Comparison of ENCODE assay signal across 18 mouse cellular contexts in the genomic region with DNA sequence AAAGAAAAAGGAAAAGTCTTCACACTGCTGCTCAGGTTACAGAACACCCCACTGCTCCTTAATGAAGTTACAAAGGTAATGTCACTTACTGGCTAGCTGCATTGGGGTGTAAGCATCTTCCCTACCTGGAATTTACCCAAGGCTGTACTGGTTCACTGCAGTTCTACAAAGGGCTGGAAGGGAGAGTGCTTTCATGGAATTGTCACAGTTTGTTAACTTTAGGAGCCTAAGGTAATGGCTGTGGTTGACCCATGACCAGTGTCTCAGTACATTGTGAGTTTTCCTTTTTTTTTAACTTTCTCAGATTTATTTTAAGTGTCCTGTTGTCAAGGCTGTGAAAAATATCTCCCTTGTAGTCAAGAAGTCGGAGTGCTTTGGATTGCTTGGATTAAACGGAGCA.
"Had no signal": no experiment of that assay in that cellular context is flagged by ENCODE, and none has a peak within 500 bp of the region (broad histone marks: within the 10 kb centered on the region; RNA-seq: fewer than 3 reads in every experiment).

No protein-coding gene starts in this region.

- ATAC-seq: hindbrain, embryonic 16.5 days; intestine, embryonic 15.5 days; midbrain, embryonic 13.5 days; midbrain, embryonic 16.5 days had no signal

- H3K4me3 ChIP-seq: intestine, embryonic 15.5 days; layer of hippocampus, adult 2 months; left cerebral cortex, adult 2 months; liver, embryonic 13.5 days; midbrain, embryonic 13.5 days; myocyte; neural tube, embryonic 13.5 days; stomach, embryonic 15.5 days had no signal

- H3K36me3 ChIP-seq: intestine, embryonic 15.5 days; liver, embryonic 13.5 days; midbrain, embryonic 13.5 days; neural tube, embryonic 13.5 days; stomach, embryonic 15.5 days had no signal

- H3K4me2 ChIP-seq: intestine, embryonic 15.5 days; liver, embryonic 13.5 days; midbrain, embryonic 13.5 days; neural tube, embryonic 13.5 days; stomach, embryonic 15.5 days had no signal

- H3K27me3 ChIP-seq: intestine, embryonic 15.5 days; liver, embryonic 13.5 days; midbrain, embryonic 13.5 days; neural tube, embryonic 13.5 days; stomach, embryonic 15.5 days had no signal

- H3K4me1 ChIP-seq: intestine, embryonic 15.5 days; liver, embryonic 13.5 days; midbrain, embryonic 13.5 days; neural tube, embryonic 13.5 days; stomach, embryonic 15.5 days had no signal

- H3K9ac ChIP-seq: intestine, embryonic 15.5 days; liver, embryonic 13.5 days; midbrain, embryonic 13.5 days; neural tube, embryonic 13.5 days; stomach, embryonic 15.5 days had no signal

- H3K9me3 ChIP-seq: intestine, embryonic 15.5 days; liver, embryonic 13.5 days; midbrain, embryonic 13.5 days; neural tube, embryonic 13.5 days; stomach, embryonic 15.5 days had no signal

- H3K27ac ChIP-seq: intestine, embryonic 15.5 days; layer of hippocampus, adult 2 months; left cerebral cortex, adult 2 months; liver, embryonic 13.5 days; macrophage; midbrain, embryonic 13.5 days; neural tube, embryonic 13.5 days; stomach, embryonic 15.5 days had no signal

- DNase-seq: layer of hippocampus, postnatal 36 days; liver, embryonic 13.5 days; lung, adult 2 months; lung, postnatal 14 days; retina, postnatal 1 day; right cerebral cortex, postnatal 25 days; spleen, adult 18-20 months; thymus, postnatal 25 days had no signal
